Mouse (Mus musculus) hindbrain, embryonic 15.5 days (tissue): ENCODE measurements around the gene Trim58. TPM values are rescaled to one million over a fixed set of nuclear protein-coding genes. Genes with fewer than 3 reads are reported as not detected.

ENCODE experiments used
- ATAC-seq: fragments of 200-750 bp; cut with Nextera tagmentation; 2 replicates; pipeline ENCODE4 v1.8.0; 2017; ENCODE audit warnings: low read depth, moderate number of reproducible peaks, moderate TSS enrichment; ENCODE audit not compliant: low FRiP score
- H3K27ac ChIP-seq: fragments of 300-500 bp; sonication (generic); replicated peaks from 2 replicates; pipeline ENCODE4 v1.5.1; 2015; ENCODE audit warnings: mild to moderate bottlenecking, inconsistent platforms
- H3K27me3 ChIP-seq: fragments of 300-500 bp; sonication (generic); 2 replicates; pipeline ENCODE4 v1.6.1; 2015; ENCODE audit warnings: control low read depth, inconsistent platforms
- H3K36me3 ChIP-seq: fragments of 300-500 bp; sonication (generic); 2 replicates; pipeline ENCODE4 v1.6.1; 2015; ENCODE audit warnings: control low read depth, inconsistent platforms
- H3K4me1 ChIP-seq: fragments of 300-500 bp; sonication (generic); replicated peaks from 2 replicates; pipeline ENCODE4 v1.6.1; 2015; ENCODE audit warnings: control low read depth, inconsistent platforms
- H3K4me2 ChIP-seq: fragments of 300-500 bp; sonication (generic); 2 replicates; pipeline ENCODE4 v1.6.1; 2015; ENCODE audit warnings: moderate library complexity, mild to moderate bottlenecking, inconsistent platforms
- H3K4me3 ChIP-seq: fragments of 300-500 bp; sonication (generic); 2 replicates; pipeline ENCODE4 v1.5.1; 2015; ENCODE audit warnings: mild to moderate bottlenecking, inconsistent platforms
- H3K9ac ChIP-seq: fragments of 300-500 bp; sonication (generic); 2 replicates; pipeline ENCODE4 v1.6.1; 2015; ENCODE audit warnings: inconsistent platforms
- H3K9me3 ChIP-seq: fragments of 300-500 bp; sonication (generic); 2 replicates; pipeline ENCODE4 v1.6.1; 2016; ENCODE audit warnings: control low read depth, inconsistent platforms
- WGBS: fragments of 180-500 bp; shearing (Covaris S2); methylation state at CpG from one replicate; pipeline ENCODE4 v1.1.7; 2015; 5-methylcytosine and 5-hydroxymethylcytosine counted together
- polyA plus RNA-seq: library from polyadenylated mRNA; unstranded; fragments of >200 nt; fragmentation: Nextera tagmentation; extraction: Ambion mirVana; gene quantifications from 2 replicates; pipeline ENCODE4 v1.2.1, GENCODE M21; 2015

Gene Trim58
- polyA plus RNA-seq, 1 experiment from 2014 or later = 0.10 TPM

GRCm38 (mm10) chr11:58618369-58618768, 21.9 kb upstream of the Trim58 start:
- no peaks in the 10 kb centered on the region for H3K9me3 ChIP-seq

GRCm38 (mm10) chr11:58618793-58619192, 21.5 kb upstream of the Trim58 start:
- no peaks in the 10 kb centered on the region for H3K4me1 ChIP-seq
- H3K9me3 ChIP-seq = no peaks in the 10 kb centered on the region
- H3K4me3 ChIP-seq = no peak overlapping the region
- no peak overlapping the region for H3K4me2 ChIP-seq
- H3K9ac ChIP-seq = no peak overlapping the region
- H3K27ac ChIP-seq = no peak overlapping the region
- no peak for ATAC-seq
- 51% methylated on average over 6 of the region's 6 CpGs for WGBS
- no peaks in the 10 kb centered on the region for H3K36me3 ChIP-seq
- no peaks in the 10 kb centered on the region for H3K27me3 ChIP-seq

More at GRCm38 (mm10) chr11:58618369-58618768, 21.9 kb upstream of the Trim58 start:
- ATAC-seq = no peak
- WGBS = 67% methylated on average over 3 of the region's 3 CpGs
- H3K27me3 ChIP-seq = no peaks in the 10 kb centered on the region
- no peaks in the 10 kb centered on the region for H3K36me3 ChIP-seq
- H3K27ac ChIP-seq = no peak overlapping the region
- H3K4me1 ChIP-seq = no peaks in the 10 kb centered on the region
- no peak overlapping the region for H3K4me2 ChIP-seq
- no peak overlapping the region for H3K9ac ChIP-seq
- H3K4me3 ChIP-seq = no peak overlapping the region

GRCm38 (mm10) chr11:58626146-58626545, 14.1 kb upstream of the Trim58 start:
- ATAC-seq = no peak
- H3K36me3 ChIP-seq = no peaks in the 10 kb centered on the region
- H3K4me2 ChIP-seq = no peak overlapping the region
- H3K4me3 ChIP-seq = no peak overlapping the region
- H3K9ac ChIP-seq = no peak overlapping the region
- no peaks in the 10 kb centered on the region for H3K4me1 ChIP-seq
- H3K27me3 ChIP-seq = no peaks in the 10 kb centered on the region
- WGBS = 49% methylated on average over 4 of the region's 4 CpGs
- no peak overlapping the region for H3K27ac ChIP-seq
- H3K9me3 ChIP-seq = no peaks in the 10 kb centered on the region

- no peaks in the 10 kb centered on the region for H3K9me3 ChIP-seq
- no peaks in the 10 kb centered on the region for H3K4me1 ChIP-seq
- H3K4me3 ChIP-seq = no peak within 1 kb of the TSS
- H3K27ac ChIP-seq = no peak within 1 kb of the TSS
- H3K27me3 ChIP-seq = no peaks in the 10 kb centered on the region
- H3K9ac ChIP-seq = no peak within 1 kb of the TSS
- ATAC-seq = no peak
- 65% methylated on average over 5 of the region's 5 CpGs for WGBS
- no peaks in the 10 kb centered on the region for H3K36me3 ChIP-seq
- no peak within 1 kb of the TSS for H3K4me2 ChIP-seq
Measured at GRCm38 (mm10) chr11:58630401-58630800, 9.9 kb upstream of the Trim58 start, which contains the start of gene Olfr323. Olfr323 (minus strand) TSS chr11:58630501.

- Histone ChIP-seq H3K9ac (no peak overlapping the region), H3K36me3 (no peaks in the 10 kb centered on the region), H3K4me3 (no peak overlapping the region), H3K27me3 (peaks cover 9% of the 10 kb centered on the region; the same call in 1 of the 2 replicates), H3K4me2 (no peak overlapping the region), H3K9me3 (no peaks in the 10 kb centered on the region), H3K27ac (no peak overlapping the region), H3K4me1 (peaks cover under 1% of the 10 kb centered on the region; the same call in 1 of the 2 replicates)
- WGBS = 68% methylated on average over 4 of the region's 4 CpGs
- no peak for ATAC-seq
Measured at GRCm38 (mm10) chr11:58634878-58635277, 5.4 kb upstream of the Trim58 start.

GRCm38 (mm10) chr11:58636376-58636977, 3.8 kb upstream of the Trim58 start:
- 19% methylated on average over 3 of the region's 4 CpGs for WGBS
- Histone ChIP-seq H3K4me1 (peaks cover 13% of the 10 kb centered on the region), H3K36me3 (no peaks in the 10 kb centered on the region)

GRCm38 (mm10) chr11:58638176-58638701, 2.0 kb upstream of the Trim58 start:
- 74% methylated on average over 7 of the region's 7 CpGs for WGBS
- Histone ChIP-seq H3K36me3 (no peaks in the 10 kb centered on the region), H3K4me1 (peaks cover 13% of the 10 kb centered on the region), H3K9me3 (no peaks in the 10 kb centered on the region), H3K4me2 (no peak overlapping the region), H3K4me3 (no peak overlapping the region), H3K27me3 (peaks cover 19% of the 10 kb centered on the region), H3K27ac (no peak overlapping the region), H3K9ac (no peak overlapping the region)
- ATAC-seq = no peak

More at GRCm38 (mm10) chr11:58636376-58636977, 3.8 kb upstream of the Trim58 start:
- peaks cover 17% of the 10 kb centered on the region for H3K27me3 ChIP-seq
- H3K9ac ChIP-seq = no peak overlapping the region
- H3K4me3 ChIP-seq = no peak overlapping the region
- ATAC-seq = no peak
- H3K4me2 ChIP-seq = no peak overlapping the region
- no peak overlapping the region for H3K27ac ChIP-seq
- H3K9me3 ChIP-seq = no peaks in the 10 kb centered on the region

GRCm38 (mm10) chr11:58641057-58641456, 792 bp downstream of the Trim58 start:
- Histone ChIP-seq H3K4me3 (peak overlapping the region; percentile 48), H3K27me3 (peaks cover 19% of the 10 kb centered on the region), H3K9ac (peak overlapping the region; percentile 57; the same call in 1 of the 2 replicates), H3K36me3 (no peaks in the 10 kb centered on the region), H3K9me3 (no peaks in the 10 kb centered on the region), H3K27ac (no peak overlapping the region), H3K4me2 (peak overlapping the region; percentile 99), H3K4me1 (peaks cover 13% of the 10 kb centered on the region)
- no peak for ATAC-seq
- 31% methylated on average over 14 of the region's 14 CpGs for WGBS

GRCm38 (mm10) chr11:58641638-58642358, 1.5 kb downstream of the Trim58 start:
- Histone ChIP-seq H3K9me3 (no peaks in the 10 kb centered on the region), H3K4me2 (no peak overlapping the region), H3K4me1 (peaks cover 13% of the 10 kb centered on the region), H3K4me3 (no peak overlapping the region), H3K27ac (no peak overlapping the region), H3K27me3 (peaks cover 19% of the 10 kb centered on the region), H3K9ac (no peak overlapping the region), H3K36me3 (no peaks in the 10 kb centered on the region)
- WGBS = 86% methylated on average over 13 of the region's 13 CpGs
- no peak for ATAC-seq

GRCm38 (mm10) chr11:58643350-58643749, 3.1 kb downstream of the Trim58 start:
- peaks cover 13% of the 10 kb centered on the region for H3K4me1 ChIP-seq
- H3K36me3 ChIP-seq = no peaks in the 10 kb centered on the region
- H3K9me3 ChIP-seq = no peaks in the 10 kb centered on the region
- H3K4me2 ChIP-seq = no peak overlapping the region
- H3K9ac ChIP-seq = no peak overlapping the region
- no peak overlapping the region for H3K4me3 ChIP-seq
- H3K27ac ChIP-seq = no peak overlapping the region
- ATAC-seq = no peak
- H3K27me3 ChIP-seq = peaks cover 10% of the 10 kb centered on the region; the same call in 1 of the 2 replicates
- WGBS = 44% methylated on average over 6 of the region's 6 CpGs

- WGBS = 85% methylated on average over 3 of the region's 3 CpGs
Measured at GRCm38 (mm10) chr11:58655151-58655550, 14.9 kb downstream of the Trim58 start.

GRCm38 (mm10) chr11:58658596-58658995, 18.3 kb downstream of the Trim58 start, which contains the start of gene Olfr322:
Olfr322 (plus strand) TSS chr11:58658782.
- Histone ChIP-seq H3K4me3 (no peak within 1 kb of the TSS), H3K27ac (no peak within 1 kb of the TSS), H3K9ac (no peak within 1 kb of the TSS), H3K9me3 (no peaks in the 10 kb centered on the region), H3K27me3 (no peaks in the 10 kb centered on the region), H3K4me2 (no peak within 1 kb of the TSS), H3K4me1 (no peaks in the 10 kb centered on the region), H3K36me3 (no peaks in the 10 kb centered on the region)
- ATAC-seq = no peak
- 88% methylated on average over 4 of the region's 4 CpGs for WGBS

More at GRCm38 (mm10) chr11:58655151-58655550, 14.9 kb downstream of the Trim58 start:
- Histone ChIP-seq H3K9ac (no peak overlapping the region), H3K36me3 (no peaks in the 10 kb centered on the region), H3K4me3 (no peak overlapping the region), H3K27ac (no peak overlapping the region), H3K9me3 (no peaks in the 10 kb centered on the region), H3K4me2 (no peak overlapping the region), H3K4me1 (no peaks in the 10 kb centered on the region), H3K27me3 (no peaks in the 10 kb centered on the region)
- ATAC-seq = no peak
